Mouse (Mus musculus) midbrain, postnatal 0 days (tissue): Measurements from ENCODE around the gene Dnah3. TPM values are rescaled to one million over a fixed set of nuclear protein-coding genes. Genes with fewer than 3 reads are reported as not detected.
A peak's percentile ranks its signal among the peaks of the same experiment; 100 is the strongest.

Experiments
- ATAC-seq: fragments of 200-750 bp; cut with Nextera tagmentation; 2 replicates; pipeline ENCODE4 v1.8.0; 2017; ENCODE audit warnings: moderate number of reproducible peaks, mild to moderate bottlenecking, moderate TSS enrichment, moderate library complexity; ENCODE audit not compliant: low FRiP score
- DNase-seq: peaks from one replicate; pipeline ENCODE4 v3.0.0-alpha.2; 2015; ENCODE audit warnings: low spot score
- H3K27ac ChIP-seq: fragments of 300-500 bp; sonication (generic); 2 replicates; pipeline ENCODE4 v1.5.1; 2014; ENCODE audit warnings: low read depth, mild to moderate bottlenecking, low read length, mixed read lengths
- H3K27me3 ChIP-seq: fragments of 300-500 bp; sonication (generic); 2 replicates; pipeline ENCODE4 v1.6.1; 2014; ENCODE audit warnings: low read length, control low read depth, mixed read lengths; ENCODE audit not compliant: insufficient read depth
- H3K36me3 ChIP-seq: fragments of 300-500 bp; sonication (generic); 2 replicates; pipeline ENCODE4 v1.6.1; 2014; ENCODE audit warnings: low read length, control low read depth, mixed read lengths; ENCODE audit not compliant: insufficient read depth
- H3K4me1 ChIP-seq: fragments of 300-500 bp; sonication (generic); 2 replicates; pipeline ENCODE4 v1.6.1; 2014; ENCODE audit warnings: mild to moderate bottlenecking, control low read depth, antibody characterized with exemption, low read length, mixed read lengths; ENCODE audit not compliant: insufficient read depth
- H3K4me2 ChIP-seq: fragments of 300-500 bp; sonication (generic); 2 replicates; pipeline ENCODE4 v1.6.1; 2014; ENCODE audit warnings: low read depth, mild to moderate bottlenecking, low read length, mixed read lengths; ENCODE audit not compliant: poor library complexity, severe bottlenecking
- H3K4me3 ChIP-seq: fragments of 300-500 bp; sonication (generic); 2 replicates; pipeline ENCODE4 v1.5.1; 2014; ENCODE audit warnings: low read depth, mild to moderate bottlenecking, low read length, moderate library complexity
- H3K9ac ChIP-seq: fragments of 300-500 bp; sonication (generic); replicated peaks from 2 replicates; pipeline ENCODE4 v1.6.1; 2014; ENCODE audit warnings: mild to moderate bottlenecking, low read length, moderate library complexity, mixed read lengths; ENCODE audit not compliant: poor library complexity, severe bottlenecking
- H3K9me3 ChIP-seq: fragments of 300-500 bp; sonication (generic); 2 replicates; pipeline ENCODE4 v1.6.1; 2016; ENCODE audit warnings: low read length, control low read depth
- CTCF ChIP-seq: IDR thresholded peaks from 2 replicates; pipeline ENCODE4 v1.5.1; 2016; ENCODE audit warnings: antibody characterized with exemption, mild to moderate bottlenecking
- WGBS: fragments of 180-500 bp; shearing (Covaris S2); extraction: QIAGEN DNeasy Blood & Tissue Kit; methylation state at CpG from one replicate; pipeline ENCODE4 v1.1.7; 2014; 5-methylcytosine and 5-hydroxymethylcytosine counted together
- polyA plus RNA-seq: library from polyadenylated mRNA; unstranded; fragments of >200 nt; fragmentation: Nextera tagmentation; extraction: Ambion mirVana; gene quantifications from 2 replicates; pipeline ENCODE4 v1.2.1, GENCODE M21; 2015
- total RNA-seq: library from RNA; depleted of rRNA; stranded (reverse); fragments of >200 nt; gene quantifications from 2 replicates; pipeline ENCODE4 v1.2.3, GENCODE M21; 2014

Gene Dnah3
- total and polyA plus RNA-seq, 2 experiments from 2014 or later = 0.15 to 2.8 TPM

DNA sequence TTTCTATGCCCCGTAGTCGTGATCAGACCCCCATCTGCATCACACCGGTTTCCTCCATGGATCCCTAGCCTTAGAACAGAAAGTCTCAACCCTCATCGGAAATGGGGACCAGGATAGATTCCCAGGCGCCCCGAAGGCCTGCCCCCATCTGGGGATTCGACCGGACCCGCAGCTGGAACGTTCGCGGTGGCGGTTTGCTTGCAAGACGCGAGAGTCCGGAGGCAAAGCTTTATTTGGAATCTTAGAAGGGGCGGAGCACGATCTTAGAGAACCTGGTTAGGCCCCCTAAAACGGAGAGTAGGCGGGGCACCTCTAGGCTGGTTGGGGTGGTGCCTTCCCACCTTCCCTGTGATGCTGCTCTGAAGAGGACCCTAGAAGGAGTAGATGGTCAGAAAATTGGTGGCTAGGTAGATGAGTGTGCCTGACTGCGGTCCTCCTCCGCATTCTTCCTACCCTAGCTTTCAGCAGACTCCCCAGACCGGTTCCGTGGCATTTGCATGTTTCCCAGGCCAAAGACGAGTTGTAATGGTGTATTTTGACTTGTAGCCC lies 8.0 kb upstream of the Dnah3 start:
- DNase-seq (no peak), ATAC-seq (peak; percentile 6; the same call in 1 of the 2 replicates)
- Histone ChIP-seq H3K9me3 (no peaks in the 10 kb centered on the region), H3K4me1 (no peaks in the 10 kb centered on the region), H3K4me3 (peak overlapping the region; percentile 48), H3K27me3 (no peaks in the 10 kb centered on the region), H3K4me2 (peak overlapping the region; percentile 75), H3K9ac (peak overlapping the region; percentile 46; the same call in 1 of the 2 replicates), H3K36me3 (no peaks in the 10 kb centered on the region), H3K27ac (no peak overlapping the region)
- TF ChIP-seq CTCF = no peak
- WGBS = 3% methylated on average over 25 of the region's 25 CpGs

DNA sequence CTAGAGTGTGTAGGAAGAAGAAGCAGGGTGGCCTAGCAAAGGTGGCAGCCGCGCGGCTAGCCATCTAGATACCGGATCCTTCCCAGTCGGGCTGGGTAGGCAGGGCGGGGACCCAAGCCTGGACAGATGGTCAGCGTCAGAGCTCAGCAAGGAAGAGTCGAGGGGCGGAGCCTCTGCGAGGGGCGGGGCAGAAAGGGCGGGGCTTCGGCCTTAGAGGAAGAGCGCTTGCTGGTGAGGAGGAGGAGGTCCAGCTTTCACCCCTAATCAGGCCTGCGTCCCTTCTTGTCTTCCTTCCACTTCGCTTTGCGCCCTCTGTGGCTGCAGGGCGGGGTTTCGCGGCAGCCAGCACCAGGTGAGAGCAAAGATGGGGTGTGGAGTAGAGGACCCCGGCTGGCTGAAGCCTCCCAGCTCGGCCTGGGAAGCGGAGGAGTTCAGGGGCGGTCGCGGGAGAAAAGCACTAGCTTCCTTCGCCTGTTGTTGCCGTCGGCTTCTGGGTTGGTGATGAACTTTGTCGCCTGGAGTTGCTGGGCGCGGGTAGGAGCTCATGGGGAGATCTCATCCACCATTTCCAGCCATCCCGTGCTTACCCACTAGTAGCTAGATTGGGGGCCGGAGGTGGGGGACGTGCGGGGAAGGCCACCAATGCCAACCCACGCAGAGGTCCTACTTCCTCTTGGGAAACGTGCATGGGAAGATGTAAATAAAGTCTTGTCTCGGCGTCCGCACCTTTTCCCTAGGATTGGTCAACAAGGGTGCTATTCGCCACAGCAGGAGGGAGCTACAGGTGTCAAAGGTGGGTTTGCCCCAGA lies 7.3 kb upstream of the Dnah3 start, which contains the start of gene Tmem159:
Gene Tmem159 (plus strand): TSS at position 190 of the 809 bp plus-strand sequence.
- WGBS = under 1% methylated on average over 39 of the region's 42 CpGs

DNA sequence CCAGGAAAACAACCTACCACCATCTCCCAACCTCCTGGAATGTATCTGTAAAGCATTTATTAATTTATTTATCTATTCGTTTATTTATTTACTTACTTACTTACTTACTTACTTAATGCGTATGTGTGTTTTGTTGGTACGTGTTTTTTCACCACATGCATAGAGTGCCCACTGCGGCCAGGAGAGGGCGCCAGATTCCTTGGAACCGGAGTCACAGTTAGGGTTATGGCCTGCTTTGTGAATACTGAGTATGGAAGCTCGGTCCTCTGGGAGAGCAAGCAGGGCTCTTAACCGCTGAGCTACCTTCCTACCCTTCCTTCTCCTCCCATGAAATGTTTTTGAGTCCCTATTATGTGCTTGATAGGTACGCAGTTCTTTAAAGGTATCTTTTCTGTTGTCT lies 3.3 kb upstream of the Dnah3 start:
- no peak overlapping the region for H3K27ac ChIP-seq
- peak; percentile 53 for DNase-seq
- no peaks in the 10 kb centered on the region for H3K36me3 ChIP-seq
- TF ChIP-seq CTCF = peak; percentile 73
- no peak overlapping the region for H3K9ac ChIP-seq
- H3K4me3 ChIP-seq = no peak overlapping the region
- H3K9me3 ChIP-seq = no peaks in the 10 kb centered on the region
- ATAC-seq = no peak
- no peak overlapping the region for H3K4me2 ChIP-seq
- WGBS = 30% methylated on average over 9 of the region's 9 CpGs
- no peaks in the 10 kb centered on the region for H3K27me3 ChIP-seq
- H3K4me1 ChIP-seq = no peaks in the 10 kb centered on the region

More for the DNA sequence above, 7.3 kb upstream of the Dnah3 start, which contains the start of gene Tmem159:
- ATAC-seq = peak; percentile 80
- peak; percentile 30; the same call in 1 of the 2 replicates for TF ChIP-seq CTCF
- peak within 1 kb of the TSS; percentile 48 for H3K4me3 ChIP-seq
- peak; percentile 69 for DNase-seq
- no peaks in the 10 kb centered on the region for H3K4me1 ChIP-seq
- no peak within 1 kb of the TSS for H3K27ac ChIP-seq
- H3K9me3 ChIP-seq = no peaks in the 10 kb centered on the region
- H3K4me2 ChIP-seq = peak within 1 kb of the TSS; percentile 75
- H3K36me3 ChIP-seq = no peaks in the 10 kb centered on the region
- H3K9ac ChIP-seq = peak within 1 kb of the TSS; percentile 53
- no peaks in the 10 kb centered on the region for H3K27me3 ChIP-seq

DNA sequence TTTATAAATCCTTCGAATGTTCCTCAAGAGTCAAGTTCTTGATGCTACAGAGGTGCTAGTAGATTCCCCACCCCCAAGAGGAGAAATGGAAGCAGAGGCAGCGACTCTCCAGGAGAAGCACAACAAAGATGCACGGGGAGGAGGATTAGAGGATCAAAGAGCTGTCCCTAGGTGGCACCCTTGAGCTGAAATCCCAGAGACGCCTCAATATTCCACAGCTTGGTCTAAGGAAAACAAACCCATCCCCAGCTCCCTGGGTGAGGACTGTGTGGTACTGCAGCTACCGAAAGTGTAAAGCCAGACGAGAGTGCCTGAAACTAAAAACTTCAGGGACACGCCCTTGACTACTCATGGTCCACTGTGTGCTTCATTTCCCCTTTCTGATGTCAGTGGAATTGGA lies 2.8 kb upstream of the Dnah3 start:
- Histone ChIP-seq H3K27ac (no peak overlapping the region), H3K9ac (no peak overlapping the region), H3K4me1 (no peaks in the 10 kb centered on the region), H3K36me3 (no peaks in the 10 kb centered on the region), H3K4me3 (no peak overlapping the region), H3K4me2 (no peak overlapping the region), H3K9me3 (no peaks in the 10 kb centered on the region), H3K27me3 (no peaks in the 10 kb centered on the region)
- DNase-seq = peak; percentile 56
- ATAC-seq = peak; percentile 72; the same call in 1 of the 2 replicates
- WGBS = 10% methylated on average over 7 of the region's 7 CpGs
- peak; percentile 64 for TF ChIP-seq CTCF

DNA sequence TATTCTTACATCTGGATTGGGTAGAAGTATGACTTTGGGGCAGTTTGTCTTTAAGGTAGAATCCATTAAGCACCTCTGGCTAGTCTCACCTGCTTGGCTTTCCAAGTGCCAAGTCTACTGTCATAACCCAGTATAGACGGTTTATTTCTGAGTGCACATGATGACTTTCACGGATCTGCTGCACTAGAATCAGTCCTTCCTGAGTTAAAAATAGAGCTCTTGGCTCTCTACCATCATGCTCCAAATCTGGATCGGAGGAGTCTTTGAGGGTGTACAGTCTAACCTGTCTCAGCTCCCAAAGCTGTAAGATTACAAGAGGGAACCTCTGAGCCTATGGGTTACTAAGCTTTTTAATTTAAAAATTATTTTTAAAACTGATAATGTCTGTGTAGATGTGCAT lies 864 bp downstream of the Dnah3 start:
- Histone ChIP-seq H3K9me3 (no peaks in the 10 kb centered on the region), H3K27me3 (no peaks in the 10 kb centered on the region), H3K4me2 (no peak overlapping the region), H3K27ac (no peak overlapping the region), H3K4me1 (no peaks in the 10 kb centered on the region), H3K4me3 (no peak overlapping the region), H3K36me3 (no peaks in the 10 kb centered on the region), H3K9ac (no peak overlapping the region)
- DNase-seq (no peak), ATAC-seq (no peak)
- no peak for TF ChIP-seq CTCF
- 91% methylated on average over 3 of the region's 3 CpGs for WGBS

DNA sequence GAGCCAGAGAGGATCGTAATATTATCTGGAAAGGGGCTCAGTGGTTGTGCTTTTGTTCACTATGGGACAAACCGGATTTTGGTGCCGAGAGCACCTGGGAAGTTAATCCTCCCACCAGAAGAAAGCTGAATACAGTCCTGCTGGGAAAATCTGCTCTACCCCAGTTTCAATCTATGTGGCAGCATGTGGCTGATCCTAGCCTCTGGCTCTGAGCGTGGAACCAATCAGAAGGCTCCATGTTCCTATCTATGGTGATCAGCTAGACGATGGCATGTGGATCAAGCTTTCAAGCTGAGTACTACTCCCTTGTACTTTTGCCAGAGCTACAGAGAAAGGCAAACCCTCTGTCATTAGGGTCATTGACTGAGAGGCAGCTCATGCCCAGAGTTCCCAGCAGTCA lies 2.0 kb downstream of the Dnah3 start:
- WGBS = 10% methylated on average over 5 of the region's 5 CpGs
- Histone ChIP-seq H3K9me3 (no peaks in the 10 kb centered on the region), H3K9ac (no peak overlapping the region), H3K27me3 (no peaks in the 10 kb centered on the region), H3K36me3 (no peaks in the 10 kb centered on the region), H3K4me2 (no peak overlapping the region), H3K27ac (no peak overlapping the region), H3K4me3 (no peak overlapping the region), H3K4me1 (no peaks in the 10 kb centered on the region)
- ATAC-seq = no peak
- peak; percentile 19 for DNase-seq
- no peak for TF ChIP-seq CTCF
